Mouse (Mus musculus): ENCODE data around the gene Rdh16. TPM values are rescaled to one million over a fixed set of nuclear protein-coding genes. Genes with fewer than 3 reads are reported as not detected.
"Not testable (repeated sequence)": the region's sequence is repeated elsewhere in the genome, so short reads cannot be mapped to it uniquely, and the experiment has no call there.

Gene Rdh16
- total and polyA plus RNA-seq, 3 experiments = not detected

- no peak for DNase-seq
- H3K27me3 ChIP-seq (ENCODE audit: control insufficient read depth, insufficient read depth, low read length) = no peaks in the 10 kb centered on the region
- TF ChIP-seq EP300 (IDR thresholded peaks at IDR 0.05; ENCODE audit: insufficient read depth, low read depth, low read length) (no peak), CTCF (IDR thresholded peaks at IDR 0.05) (peak; percentile 30; the same call in 1 of the 2 replicates)
- no peaks in the 10 kb centered on the region for H3K4me1 ChIP-seq (ENCODE audit: control insufficient read depth, insufficient read depth, low read length)
- no peak overlapping the region for H3K27ac ChIP-seq
- 73% methylated on average over 6 of the region's 6 CpGs for WGBS
- no peaks in the 10 kb centered on the region for H3K36me3 ChIP-seq (ENCODE audit: control insufficient read depth, insufficient read depth, low read length)
- no peaks in the 10 kb centered on the region for H3K79me2 ChIP-seq (replicated peaks; ENCODE audit: control insufficient read depth, insufficient read depth, low read length)
- no peak overlapping the region for H3K4me3 ChIP-seq
- H3K9ac ChIP-seq (ENCODE audit: low read depth, low read length) = no peak overlapping the region
- intact Hi-C loops (cut with DNase I) = no loop called here
Observed at GRCm38 (mm10) chr10:127825386-127825785, 24.4 kb downstream of the Rdh16 start.

GRCm38 (mm10) chr10:127829121-127829520, 28.2 kb downstream of the Rdh16 start:
- Histone ChIP-seq H3K79me2 (replicated peaks; ENCODE audit: control insufficient read depth, insufficient read depth, low read length) (no peaks in the 10 kb centered on the region), H3K4me1 (ENCODE audit: control insufficient read depth, insufficient read depth, low read length) (no peaks in the 10 kb centered on the region), H3K4me3 (no peak overlapping the region), H3K27me3 (ENCODE audit: control insufficient read depth, insufficient read depth, low read length) (no peaks in the 10 kb centered on the region), H3K27ac (no peak overlapping the region), H3K9ac (ENCODE audit: low read depth, low read length) (no peak overlapping the region), H3K36me3 (ENCODE audit: control insufficient read depth, insufficient read depth, low read length) (no peaks in the 10 kb centered on the region)
- TF ChIP-seq POLR2A (IDR thresholded peaks at IDR 0.05; ENCODE audit: insufficient read depth, low read depth, low read length) = no peak
- TF ChIP-seq CTCF (IDR thresholded peaks at IDR 0.05) = no peak
- TF ChIP-seq EP300 (IDR thresholded peaks at IDR 0.05; ENCODE audit: insufficient read depth, low read depth, low read length) = no peak
- intact Hi-C loops (cut with DNase I) = no loop called here
- no peak for DNase-seq
- 70% methylated on average over 3 of the region's 3 CpGs for WGBS

- not testable (repeated sequence) for DNase-seq; H3K9ac ChIP-seq (ENCODE audit: low read depth, low read length)
- WGBS = 94% methylated on average over 1 of the region's 1 CpGs
Observed at GRCm38 (mm10) chr10:127834186-127834585, 33.2 kb downstream of the Rdh16 start.

GRCm38 (mm10) chr10:127835292-127835691, 34.3 kb downstream of the Rdh16 start:
- Histone ChIP-seq H3K27ac (no peak overlapping the region), H3K4me3 (no peak overlapping the region), H3K79me2 (replicated peaks; ENCODE audit: control insufficient read depth, insufficient read depth, low read length) (no peaks in the 10 kb centered on the region), H3K9ac (ENCODE audit: low read depth, low read length) (no peak overlapping the region), H3K36me3 (ENCODE audit: control insufficient read depth, insufficient read depth, low read length) (no peaks in the 10 kb centered on the region), H3K4me1 (ENCODE audit: control insufficient read depth, insufficient read depth, low read length) (no peaks in the 10 kb centered on the region), H3K27me3 (ENCODE audit: control insufficient read depth, insufficient read depth, low read length) (no peaks in the 10 kb centered on the region)
- intact Hi-C loops (cut with DNase I) = no loop called here
- TF ChIP-seq EP300 (IDR thresholded peaks at IDR 0.05; ENCODE audit: insufficient read depth, low read depth, low read length) = no peak
- no peak for DNase-seq
- 37% methylated on average over 5 of the region's 5 CpGs for WGBS

More at GRCm38 (mm10) chr10:127834186-127834585, 33.2 kb downstream of the Rdh16 start:
- H3K27ac ChIP-seq; intact Hi-C loops (cut with DNase I); H3K79me2 ChIP-seq (replicated peaks; ENCODE audit: control insufficient read depth, insufficient read depth, low read length); H3K4me1 ChIP-seq (ENCODE audit: control insufficient read depth, insufficient read depth, low read length); H3K4me3 ChIP-seq; H3K27me3 ChIP-seq (ENCODE audit: control insufficient read depth, insufficient read depth, low read length); H3K36me3 ChIP-seq (ENCODE audit: control insufficient read depth, insufficient read depth, low read length): not testable (repeated sequence)

GRCm38 (mm10) chr10:127837793-127838192, 36.8 kb downstream of the Rdh16 start:
- H3K27me3 ChIP-seq (ENCODE audit: control insufficient read depth, insufficient read depth, low read length); H3K9ac ChIP-seq (ENCODE audit: low read depth, low read length); H3K36me3 ChIP-seq (ENCODE audit: control insufficient read depth, insufficient read depth, low read length); intact Hi-C loops (cut with DNase I); H3K4me1 ChIP-seq (ENCODE audit: control insufficient read depth, insufficient read depth, low read length); H3K4me3 ChIP-seq; DNase-seq; H3K27ac ChIP-seq; H3K79me2 ChIP-seq (replicated peaks; ENCODE audit: control insufficient read depth, insufficient read depth, low read length): not testable (repeated sequence)
- 88% methylated on average over 5 of the region's 5 CpGs for WGBS

GRCm38 (mm10) chr10:127838539-127838938, 37.6 kb downstream of the Rdh16 start:
- Histone ChIP-seq H3K27ac (no peak overlapping the region), H3K36me3 (ENCODE audit: control insufficient read depth, insufficient read depth, low read length) (no peaks in the 10 kb centered on the region), H3K9ac (ENCODE audit: low read depth, low read length) (no peak overlapping the region), H3K27me3 (ENCODE audit: control insufficient read depth, insufficient read depth, low read length) (no peaks in the 10 kb centered on the region), H3K4me3 (no peak overlapping the region), H3K4me1 (ENCODE audit: control insufficient read depth, insufficient read depth, low read length) (no peaks in the 10 kb centered on the region), H3K79me2 (replicated peaks; ENCODE audit: control insufficient read depth, insufficient read depth, low read length) (no peaks in the 10 kb centered on the region)
- intact Hi-C loops (cut with DNase I) = no loop called here
- TF ChIP-seq CTCF (IDR thresholded peaks at IDR 0.05) (no peak), EP300 (IDR thresholded peaks at IDR 0.05; ENCODE audit: insufficient read depth, low read depth, low read length) (no peak), POLR2A (IDR thresholded peaks at IDR 0.05; ENCODE audit: insufficient read depth, low read depth, low read length) (no peak)
- 82% methylated on average over 2 of the region's 2 CpGs for WGBS
- no peak for DNase-seq

- no peak overlapping the region for H3K4me3 ChIP-seq
- H3K4me1 ChIP-seq (ENCODE audit: control insufficient read depth, insufficient read depth, low read length) = no peaks in the 10 kb centered on the region
- no peak for TF ChIP-seq EP300 (IDR thresholded peaks at IDR 0.05; ENCODE audit: insufficient read depth, low read depth, low read length)
- TF ChIP-seq CTCF (IDR thresholded peaks at IDR 0.05) = no peak
- TF ChIP-seq POLR2A (IDR thresholded peaks at IDR 0.05; ENCODE audit: insufficient read depth, low read depth, low read length) = no peak
- no peak for DNase-seq
- whole genome bisulfite sequencing = 59% methylated on average over 2 of the region's 2 CpGs
- no peaks in the 10 kb centered on the region for H3K79me2 ChIP-seq (replicated peaks; ENCODE audit: control insufficient read depth, insufficient read depth, low read length)
- H3K36me3 ChIP-seq (ENCODE audit: control insufficient read depth, insufficient read depth, low read length) = no peaks in the 10 kb centered on the region
- intact Hi-C loops (cut with DNase I) = no loop called here
- no peak overlapping the region for H3K27ac ChIP-seq
- H3K9ac ChIP-seq (ENCODE audit: low read depth, low read length) = no peak overlapping the region
- H3K27me3 ChIP-seq (ENCODE audit: control insufficient read depth, insufficient read depth, low read length) = no peaks in the 10 kb centered on the region
Observed at GRCm38 (mm10) chr10:127840776-127841175, 39.8 kb downstream of the Rdh16 start.

GRCm38 (mm10) chr10:127845945-127846344, 45.0 kb downstream of the Rdh16 start:
- DNase-seq; H3K79me2 ChIP-seq (replicated peaks; ENCODE audit: control insufficient read depth, insufficient read depth, low read length); H3K27me3 ChIP-seq (ENCODE audit: control insufficient read depth, insufficient read depth, low read length); H3K27ac ChIP-seq; H3K4me3 ChIP-seq; H3K36me3 ChIP-seq (ENCODE audit: control insufficient read depth, insufficient read depth, low read length); intact Hi-C loops (cut with DNase I); H3K9ac ChIP-seq (ENCODE audit: low read depth, low read length); H3K4me1 ChIP-seq (ENCODE audit: control insufficient read depth, insufficient read depth, low read length): not testable (repeated sequence)
- 96% methylated on average over 5 of the region's 5 CpGs for WGBS
